Mouse (Mus musculus) spleen, adult 10 weeks (tissue): ENCODE data around the gene Ugt1a6b. TPM values are rescaled to one million over a fixed set of nuclear protein-coding genes. Genes with fewer than 3 reads are reported as not detected.

ENCODE experiments used
- polyA plus RNA-seq: library from polyadenylated mRNA; stranded (reverse); fragments of 350-450 nt; fragmentation: Illumina TruSeq; extraction: RNeasy Lipid Tissue Mini Kit (QIAGEN cat#74804); gene quantifications from one replicate; pipeline ENCODE4 v1.2.3, GENCODE M21; 2015; ENCODE audit warnings: low replicate concordance; ENCODE audit not compliant: insufficient read depth

The Ugt1a6b gene
- polyA plus RNA-seq: 0.46 TPM

GRCm38 (mm10) chr1:88103019-88103418 is at the start of gene Ugt1a6b:
Ugt1a6b (plus strand) TSS chr1:88103252.

GRCm38 (mm10) chr1:88055088-88055487 is 48.0 kb upstream of the Ugt1a6b start, which contains the start of gene Ugt1a10:
Ugt1a10 (plus strand) TSS chr1:88055388.

GRCm38 (mm10) chr1:88070495-88070894 is 32.6 kb upstream of the Ugt1a6b start, which contains the start of gene Ugt1a9:
Ugt1a9 (plus strand) TSS chr1:88070800.

GRCm38 (mm10) chr1:88087513-88087912 is 15.5 kb upstream of the Ugt1a6b start, which contains the start of gene Ugt1a8:
Ugt1a8 (plus strand) TSS chr1:88087813.

GRCm38 (mm10) chr1:88094941-88095492 is 8.0 kb upstream of the Ugt1a6b start, which contains the start of gene Ugt1a7c:
Ugt1a7c (plus strand) TSS chr1:88095062.

GRCm38 (mm10) chr1:88134457-88135011 is 31.5 kb downstream of the Ugt1a6b start, which contains the start of gene Ugt1a6a:
Ugt1a6a (plus strand) TSS chr1:88134809.

GRCm38 (mm10) chr1:88165711-88166110 is 62.7 kb downstream of the Ugt1a6b start, which contains the start of gene Ugt1a5:
Ugt1a5 (plus strand) TSS chr1:88166012.

GRCm38 (mm10) chr1:88200456-88200855 is 97.4 kb downstream of the Ugt1a6b start, which contains the start of gene Ugt1a2:
Ugt1a2 (plus strand) TSS chr1:88200601.

GRCm38 (mm10) chr1:88205294-88205922 is 102.4 kb downstream of the Ugt1a6b start, which contains the start of gene Dnajb3:
Dnajb3 (minus strand) TSS chr1:88205782.

GRCm38 (mm10) chr1:88211812-88212211 is 108.8 kb downstream of the Ugt1a6b start, which contains the start of gene Ugt1a1:
Ugt1a1 (plus strand) TSS chr1:88211959.

GRCm38 (mm10) chr1:88226670-88227379 is 123.8 kb downstream of the Ugt1a6b start, which contains the start of gene Mroh2a:
Mroh2a (plus strand) TSS chr1:88226986.

Other genes with a start within 250 kb of the Ugt1a6b start
- 184 TPM for gene Dgkd, start 250.0 kb upstream of the Ugt1a6b start, polyA plus RNA-seq
- gene Usp40, start 94.7 kb upstream of the Ugt1a6b start, polyA plus RNA-seq: 18.5 TPM
- gene Ugt1a10, start 47.9 kb upstream of the Ugt1a6b start, polyA plus RNA-seq: not detected
- gene Ugt1a9, start 32.5 kb upstream of the Ugt1a6b start, polyA plus RNA-seq: not detected
- gene Ugt1a8, start 15.4 kb upstream of the Ugt1a6b start, polyA plus RNA-seq: not detected
- gene Ugt1a7c, start 8.2 kb upstream of the Ugt1a6b start, polyA plus RNA-seq: 6.8 TPM
- 1.9 TPM for gene Ugt1a6a, start 31.6 kb downstream of the Ugt1a6b start, polyA plus RNA-seq
- gene Ugt1a5, start 62.8 kb downstream of the Ugt1a6b start, polyA plus RNA-seq: 0.15 TPM
- gene Ugt1a2, start 97.3 kb downstream of the Ugt1a6b start, polyA plus RNA-seq: 0.15 TPM
- gene Dnajb3, start 102.5 kb downstream of the Ugt1a6b start, polyA plus RNA-seq: 1.2 TPM
- gene Ugt1a1, start 108.7 kb downstream of the Ugt1a6b start, polyA plus RNA-seq: 0.14 TPM
- 0.28 TPM for gene Mroh2a, start 123.7 kb downstream of the Ugt1a6b start, polyA plus RNA-seq
- gene Hjurp, start 174.4 kb downstream of the Ugt1a6b start, polyA plus RNA-seq: 98.6 TPM
- not detected for gene Trpm8, start 174.4 kb downstream of the Ugt1a6b start, polyA plus RNA-seq